32 mouse cellular contexts compared by ENCODE assay signal in the genomic region with DNA sequence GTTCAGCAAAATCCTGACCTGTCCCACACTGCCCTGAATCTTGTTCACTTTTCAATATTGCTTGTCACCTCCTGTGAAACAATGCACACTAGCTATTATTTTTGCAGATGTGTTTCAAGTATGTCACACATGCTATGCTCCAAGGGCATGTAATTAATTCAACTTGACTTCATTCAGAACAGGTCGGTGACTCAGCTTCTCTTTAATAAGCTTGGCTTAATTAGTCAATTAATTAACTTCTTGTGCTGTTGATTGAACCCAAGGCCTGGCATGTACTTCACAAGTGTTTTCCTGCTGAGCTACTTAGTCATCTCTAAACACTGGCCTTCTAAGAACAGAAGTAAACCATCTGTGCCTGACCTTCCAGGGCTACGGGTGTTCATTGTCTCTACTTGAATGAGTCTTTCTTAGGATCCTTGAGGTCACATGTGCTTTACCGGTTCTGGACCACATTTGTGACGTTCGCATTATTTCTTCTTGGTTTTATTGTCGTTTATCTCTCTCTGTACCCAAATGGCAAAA.
DNase-seq lines count a peak whose midpoint lies in the region; ATAC-seq and TF ChIP-seq lines count a peak whose summit lies in the region.
"Had no signal": no experiment of that assay in that cellular context is flagged by ENCODE, and none has a peak within 500 bp of the region (broad histone marks: within the 10 kb centered on the region; RNA-seq: fewer than 3 reads in every experiment).

No protein-coding gene starts in this region.

- WGBS in hindbrain, embryonic 16.5 days = 57% methylated on average over 6 of the region's 6 CpGs
- WGBS in hindbrain, embryonic 11.5 days = 67% methylated on average over 6 of the region's 6 CpGs
- 29% methylated on average over 6 of the region's 6 CpGs for WGBS in forebrain, postnatal 0 days
- 86% methylated on average over 6 of the region's 6 CpGs for WGBS in liver, postnatal 0 days (ENCODE audit: insufficient replicate concordance)

- TF ChIP-seq EP300 in liver, postnatal 0 days (IDR thresholded peaks at IDR 0.05; ENCODE audit: low read depth) = no peak

- H3K9me3 ChIP-seq in hindbrain, embryonic 16.5 days (ENCODE audit: control insufficient read depth, low read length) = no peaks in the 10 kb centered on the region
- no peaks in the 10 kb centered on the region for H3K9me3 ChIP-seq in hindbrain, embryonic 11.5 days (ENCODE audit: control insufficient read depth, low read length)
- H3K9me3 ChIP-seq in forebrain, postnatal 0 days (ENCODE audit: low read length) = no peaks in the 10 kb centered on the region
- no peaks in the 10 kb centered on the region for H3K9me3 ChIP-seq in liver, postnatal 0 days (ENCODE audit: low read length)
- H3K9me3 ChIP-seq: embryonic facial prominence, embryonic 13.5 days; heart, embryonic 10.5 days; heart, embryonic 15.5 days; limb, embryonic 15.5 days; liver, embryonic 13.5 days; neural tube, embryonic 13.5 days had no signal

- H3K36me3 ChIP-seq in hindbrain, embryonic 16.5 days (ENCODE audit: control insufficient read depth, insufficient read depth, low read length) = no peaks in the 10 kb centered on the region
- no peaks in the 10 kb centered on the region for H3K36me3 ChIP-seq in hindbrain, embryonic 11.5 days (ENCODE audit: control insufficient read depth, insufficient read depth, low read length)
- no peaks in the 10 kb centered on the region for H3K36me3 ChIP-seq in forebrain, postnatal 0 days (ENCODE audit: insufficient read depth)
- no peaks in the 10 kb centered on the region for H3K36me3 ChIP-seq in liver, postnatal 0 days (replicated peaks; ENCODE audit: insufficient read depth, low read length)
- H3K36me3 ChIP-seq: embryonic facial prominence, embryonic 13.5 days; heart, embryonic 10.5 days; heart, embryonic 15.5 days; limb, embryonic 15.5 days; liver, embryonic 13.5 days; neural tube, embryonic 13.5 days had no signal

- peak; percentile 56 for ATAC-seq in hindbrain, embryonic 16.5 days
- ATAC-seq in hindbrain, embryonic 11.5 days (ENCODE audit: low FRiP score) = no peak
- peak; percentile 29; the same call in 1 of the 2 replicates for ATAC-seq in forebrain, postnatal 0 days
- no peak for ATAC-seq in liver, postnatal 0 days
- ATAC-seq: activated CD4-positive, CD25-positive, alpha-beta regulatory T cell, adult 4 months had no signal

- no peaks in the 10 kb centered on the region for H3K4me1 ChIP-seq in hindbrain, embryonic 16.5 days (ENCODE audit: control insufficient read depth, insufficient read depth, low read depth, low read length)
- H3K4me1 ChIP-seq in hindbrain, embryonic 11.5 days (replicated peaks; ENCODE audit: control insufficient read depth, insufficient read depth, low read length) = no peaks in the 10 kb centered on the region
- no peaks in the 10 kb centered on the region for H3K4me1 ChIP-seq in forebrain, postnatal 0 days (ENCODE audit: insufficient read depth)
- H3K4me1 ChIP-seq in liver, postnatal 0 days (ENCODE audit: insufficient read depth) = no peaks in the 10 kb centered on the region
- H3K4me1 ChIP-seq: embryonic facial prominence, embryonic 13.5 days; heart, embryonic 10.5 days; heart, embryonic 15.5 days; limb, embryonic 15.5 days; liver, embryonic 13.5 days; neural tube, embryonic 13.5 days had no signal

- no peak overlapping the region for H3K9ac ChIP-seq in hindbrain, embryonic 16.5 days (ENCODE audit: low read depth, low read length)
- H3K9ac ChIP-seq in hindbrain, embryonic 11.5 days (ENCODE audit: low read depth, low read length) = no peak overlapping the region
- H3K9ac ChIP-seq in forebrain, postnatal 0 days = no peak overlapping the region
- H3K9ac ChIP-seq in liver, postnatal 0 days (replicated peaks) = no peak overlapping the region
- H3K9ac ChIP-seq: embryonic facial prominence, embryonic 13.5 days; heart, embryonic 15.5 days; hindbrain, embryonic 14.5 days; limb, embryonic 15.5 days; liver, embryonic 13.5 days; neural tube, embryonic 13.5 days had no signal

- no peak for DNase-seq in hindbrain, embryonic 11.5 days (ENCODE audit: low spot score)
- DNase-seq in Muller cell, postnatal 12 days (ENCODE audit: inconsistent ontology term) = peak; percentile 86
- DNase-seq in brain, adult 2 months (ENCODE audit: low read depth, low spot score) = peak; percentile 27
- no peak for DNase-seq in forebrain, postnatal 0 days
- DNase-seq in right cerebral cortex, adult 2 months (ENCODE audit: low spot score in 2 of 2) = no peak
- DNase-seq in liver, postnatal 0 days = no peak
- DNase-seq: adrenal gland, adult 2 months; adrenal gland, postnatal 36 days; B cell, adult 2 months; cerebellum, adult 11 months; cerebellum, adult 9-11 months; gastrocnemius, postnatal 10 days; heart, adult 11 months; kidney, adult 2 months; kidney, postnatal 36 days; liver, embryonic 13.5 days; lung, adult 2 months; lung, postnatal 10 days; midbrain, embryonic 14.5 days; spleen, adult 18-20 months; thymus, postnatal 14 days had no signal

- TF ChIP-seq CTCF in forebrain, postnatal 0 days (IDR thresholded peaks at IDR 0.05; ENCODE audit: low read depth) = no peak
- TF ChIP-seq CTCF in liver, postnatal 0 days (IDR thresholded peaks at IDR 0.05; ENCODE audit: low read depth) = no peak

- no peaks in the 10 kb centered on the region for H3K27me3 ChIP-seq in hindbrain, embryonic 16.5 days (replicated peaks; ENCODE audit: control insufficient read depth, insufficient read depth, low read length)
- no peaks in the 10 kb centered on the region for H3K27me3 ChIP-seq in hindbrain, embryonic 11.5 days (ENCODE audit: control insufficient read depth, insufficient read depth, low read length)
- H3K27me3 ChIP-seq in forebrain, postnatal 0 days (ENCODE audit: insufficient read depth, low read length) = no peaks in the 10 kb centered on the region
- H3K27me3 ChIP-seq in liver, postnatal 0 days (ENCODE audit: insufficient read depth, low read length) = no peaks in the 10 kb centered on the region
- H3K27me3 ChIP-seq: embryonic facial prominence, embryonic 13.5 days; heart, embryonic 15.5 days; limb, embryonic 15.5 days; liver, embryonic 13.5 days; neural tube, embryonic 13.5 days had no signal

- no peak overlapping the region for H3K27ac ChIP-seq in hindbrain, embryonic 16.5 days (ENCODE audit: low read depth, low read length)
- H3K27ac ChIP-seq in hindbrain, embryonic 11.5 days (ENCODE audit: low read depth, low read length) = no peak overlapping the region
- no peak overlapping the region for H3K27ac ChIP-seq in forebrain, postnatal 0 days (ENCODE audit: low read depth, low read length)
- no peak overlapping the region for H3K27ac ChIP-seq in liver, postnatal 0 days (ENCODE audit: low read depth)
- H3K27ac ChIP-seq: embryonic facial prominence, embryonic 13.5 days; heart, embryonic 10.5 days; heart, embryonic 15.5 days; hindbrain, embryonic 14.5 days; layer of hippocampus, adult 2 months; limb, embryonic 15.5 days; liver, embryonic 13.5 days; macrophage; neural tube, embryonic 13.5 days had no signal

- H3K4me3 ChIP-seq in hindbrain, embryonic 16.5 days (ENCODE audit: low read length) = no peak overlapping the region
- no peak overlapping the region for H3K4me3 ChIP-seq in hindbrain, embryonic 11.5 days (ENCODE audit: low read depth, low read length)
- no peak overlapping the region for H3K4me3 ChIP-seq in forebrain, postnatal 0 days (ENCODE audit: low read depth, low read length)
- no peak overlapping the region for H3K4me3 ChIP-seq in liver, postnatal 0 days (ENCODE audit: low read depth, low read length)
- H3K4me3 ChIP-seq: embryonic facial prominence, embryonic 13.5 days; heart, embryonic 10.5 days; heart, embryonic 15.5 days; layer of hippocampus, adult 2 months; limb, embryonic 15.5 days; liver, embryonic 13.5 days; myocyte; neural tube, embryonic 13.5 days had no signal

- H3K4me2 ChIP-seq in hindbrain, embryonic 16.5 days (ENCODE audit: low read length) = no peak overlapping the region
- H3K4me2 ChIP-seq in hindbrain, embryonic 11.5 days (replicated peaks; ENCODE audit: low read depth, low read length) = no peak overlapping the region
- H3K4me2 ChIP-seq in forebrain, postnatal 0 days (ENCODE audit: low read depth) = no peak overlapping the region
- H3K4me2 ChIP-seq in liver, postnatal 0 days (ENCODE audit: low read depth, low read length) = no peak overlapping the region
- H3K4me2 ChIP-seq: embryonic facial prominence, embryonic 13.5 days; heart, embryonic 15.5 days; hindbrain, embryonic 14.5 days; limb, embryonic 15.5 days; liver, embryonic 13.5 days; neural tube, embryonic 13.5 days had no signal

Comparison
In these comparisons a context has a peak if more than half of its experiments do, and no peak if none do; other contexts are left out.
1. ATAC-seq: peak in hindbrain, embryonic 16.5 days (single experiment) and forebrain, postnatal 0 days (single experiment); none in hindbrain, embryonic 11.5 days (single experiment) and liver, postnatal 0 days (single experiment).
2. DNase-seq: peak in Muller cell, postnatal 12 days (single experiment) and brain, adult 2 months (single experiment); none in hindbrain, embryonic 11.5 days (single experiment), forebrain, postnatal 0 days (single experiment), right cerebral cortex, adult 2 months (0 of 2) and liver, postnatal 0 days (single experiment).